ENCODE assay signal across 9 mouse cellular contexts in the genomic region with DNA sequence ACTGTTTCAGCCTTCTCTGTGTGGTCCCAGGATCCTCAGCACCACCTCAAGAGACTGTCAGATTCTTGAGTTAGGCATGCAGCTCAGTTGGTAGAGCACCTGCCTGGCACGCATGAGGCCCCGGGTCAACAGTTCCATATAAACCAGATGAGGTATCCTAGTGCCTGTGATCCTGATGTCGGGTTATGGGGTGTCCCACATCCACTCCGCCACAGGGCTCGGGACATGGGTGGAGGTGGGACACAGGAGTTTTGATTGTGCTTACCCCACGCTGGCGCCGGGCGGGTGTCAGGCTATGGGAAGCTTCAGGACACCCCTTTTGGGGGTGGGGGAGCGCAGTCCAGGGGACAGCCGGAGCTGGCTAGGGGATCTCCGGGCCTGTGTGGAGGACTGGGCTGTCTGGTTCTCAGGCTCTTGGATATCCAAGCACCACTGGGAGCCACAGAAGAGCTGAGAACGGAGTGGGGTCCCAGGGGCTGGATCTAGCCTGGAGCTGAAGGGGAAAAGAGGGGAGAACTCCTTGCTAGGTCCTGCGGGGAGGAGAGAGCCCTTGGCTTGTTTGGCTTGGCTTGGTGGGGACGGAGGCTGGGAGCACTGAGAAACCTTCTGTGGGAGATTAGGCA. TPM values are rescaled to one million over a fixed set of nuclear protein-coding genes. Genes with fewer than 3 reads are reported as not detected.
DNase-seq lines count a peak whose midpoint lies in the region; ATAC-seq lines count a peak whose summit lies in the region.
"Had no signal": no experiment of that assay in that cellular context is flagged by ENCODE, and none has a peak within 500 bp of the region (broad histone marks: within the 10 kb centered on the region; RNA-seq: fewer than 3 reads in every experiment).

No protein-coding gene starts in this region.

- H3K9ac ChIP-seq in heart, embryonic 13.5 days: peak overlapping the region; percentile 61; the same call in 1 of the 2 replicates
- H3K9ac ChIP-seq in neural tube, embryonic 13.5 days: no peak overlapping the region
- H3K9ac ChIP-seq in hindbrain, embryonic 16.5 days (ENCODE audit: low read depth, low read length): no peak overlapping the region
- H3K9ac ChIP-seq in stomach, embryonic 16.5 days (ENCODE audit: low read length): no peak overlapping the region
- H3K9ac ChIP-seq: liver, embryonic 12.5 days had no signal

- no peak overlapping the region for H3K4me3 ChIP-seq in heart, embryonic 13.5 days
- H3K4me3 ChIP-seq in neural tube, embryonic 13.5 days: no peak overlapping the region
- H3K4me3 ChIP-seq in hindbrain, embryonic 16.5 days (ENCODE audit: low read length): no peak overlapping the region
- no peak overlapping the region for H3K4me3 ChIP-seq in stomach, embryonic 16.5 days (replicated peaks; ENCODE audit: low read length)
- H3K4me3 ChIP-seq: liver, embryonic 12.5 days had no signal

- H3K4me2 ChIP-seq in heart, embryonic 13.5 days: no peak overlapping the region
- H3K4me2 ChIP-seq in neural tube, embryonic 13.5 days: no peak overlapping the region
- no peak overlapping the region for H3K4me2 ChIP-seq in hindbrain, embryonic 16.5 days (ENCODE audit: low read length)
- H3K4me2 ChIP-seq in stomach, embryonic 16.5 days (ENCODE audit: low read depth, low read length): no peak overlapping the region
- H3K4me2 ChIP-seq: liver, embryonic 12.5 days had no signal

- peak overlapping the region; percentile 97 for H3K27ac ChIP-seq in heart, embryonic 13.5 days (replicated peaks)
- H3K27ac ChIP-seq in neural tube, embryonic 13.5 days (replicated peaks): peak overlapping the region; percentile 52; the same call in 1 of the 2 replicates
- H3K27ac ChIP-seq in hindbrain, embryonic 16.5 days (ENCODE audit: low read depth, low read length): peak overlapping the region; percentile 17; the same call in 1 of the 2 replicates
- H3K27ac ChIP-seq in stomach, embryonic 16.5 days (ENCODE audit: low read length): peak overlapping the region; percentile 78
- H3K27ac ChIP-seq: liver, embryonic 12.5 days had no signal

- no peak for DNase-seq in heart, adult 9 months (ENCODE audit: low spot score in 2 of 2)
- DNase-seq in neural tube, embryonic 10.5 days (ENCODE audit: extremely low spot score, low spot score): no peak
- DNase-seq in layer of hippocampus, postnatal 10 days (ENCODE audit: low spot score in 2 of 2): no peak
- no peak for DNase-seq in yolk sac, embryonic 10.5 days (ENCODE audit: low spot score)

- 0 out of 2 replicates have a peak, but pooled peaks cover 6% of the 10 kb centered on the region for H3K36me3 ChIP-seq in heart, embryonic 13.5 days
- H3K36me3 ChIP-seq in neural tube, embryonic 13.5 days: no peaks in the 10 kb centered on the region
- no peaks in the 10 kb centered on the region; the same call in 1 of the 2 replicates for H3K36me3 ChIP-seq in hindbrain, embryonic 16.5 days (ENCODE audit: control insufficient read depth, insufficient read depth, low read length)
- no peaks in the 10 kb centered on the region for H3K36me3 ChIP-seq in stomach, embryonic 16.5 days (ENCODE audit: control insufficient read depth, insufficient read depth, low read length)
- H3K36me3 ChIP-seq: liver, embryonic 12.5 days had no signal

- H3K27me3 ChIP-seq in heart, embryonic 13.5 days (replicated peaks): no peaks in the 10 kb centered on the region
- no peaks in the 10 kb centered on the region for H3K27me3 ChIP-seq in neural tube, embryonic 13.5 days
- no peaks in the 10 kb centered on the region for H3K27me3 ChIP-seq in hindbrain, embryonic 16.5 days (replicated peaks; ENCODE audit: control insufficient read depth, insufficient read depth, low read length)
- H3K27me3 ChIP-seq in stomach, embryonic 16.5 days (ENCODE audit: control insufficient read depth, insufficient read depth, low read length): no peaks in the 10 kb centered on the region
- H3K27me3 ChIP-seq: liver, embryonic 12.5 days had no signal

- no peak for ATAC-seq in heart, embryonic 13.5 days (ENCODE audit: extremely low read depth, insufficient number of reproducible peaks, low FRiP score, low TSS enrichment)
- no peak for ATAC-seq in neural tube, embryonic 13.5 days (ENCODE audit: low read depth)
- no peak for ATAC-seq in hindbrain, embryonic 16.5 days
- ATAC-seq in stomach, embryonic 16.5 days (ENCODE audit: insufficient read depth, low FRiP score): no peak
- ATAC-seq: liver, embryonic 12.5 days had no signal

- WGBS in heart, embryonic 13.5 days: 85% methylated on average over 15 of the region's 15 CpGs
- 95% methylated on average over 15 of the region's 15 CpGs for WGBS in neural tube, embryonic 13.5 days
- WGBS in hindbrain, embryonic 16.5 days: 92% methylated on average over 15 of the region's 15 CpGs
- 89% methylated on average over 15 of the region's 15 CpGs for WGBS in stomach, embryonic 16.5 days

- no peaks in the 10 kb centered on the region for H3K9me3 ChIP-seq in heart, embryonic 13.5 days
- H3K9me3 ChIP-seq in neural tube, embryonic 13.5 days: no peaks in the 10 kb centered on the region
- no peaks in the 10 kb centered on the region for H3K9me3 ChIP-seq in hindbrain, embryonic 16.5 days (ENCODE audit: control insufficient read depth, low read length)
- H3K9me3 ChIP-seq in stomach, embryonic 16.5 days (replicated peaks; ENCODE audit: control insufficient read depth, low read length): no peaks in the 10 kb centered on the region
- H3K9me3 ChIP-seq: liver, embryonic 12.5 days had no signal

- H3K4me1 ChIP-seq in heart, embryonic 13.5 days: peaks cover 76% of the 10 kb centered on the region
- H3K4me1 ChIP-seq in neural tube, embryonic 13.5 days (replicated peaks): peaks cover 72% of the 10 kb centered on the region
- H3K4me1 ChIP-seq in hindbrain, embryonic 16.5 days (ENCODE audit: control insufficient read depth, insufficient read depth, low read depth, low read length): peaks cover 33% of the 10 kb centered on the region
- H3K4me1 ChIP-seq in stomach, embryonic 16.5 days (ENCODE audit: control insufficient read depth, insufficient read depth, low read length): peaks cover 43% of the 10 kb centered on the region

RNA-seq across cellular contexts. Expression of gene Trak1, which starts 39.1 kb away (rescaled TPM):
- 30.4 and 32.2 TPM in 2 replicates for polyA plus RNA-seq in heart, embryonic 13.5 days (2015; fragmentation: Nextera tagmentation; extraction: Ambion mirVana)
- polyA plus RNA-seq in neural tube, embryonic 13.5 days (2015; fragmentation: Nextera tagmentation; extraction: Ambion mirVana): 43.4 and 44.3 TPM in 2 replicates
- 57.8 and 59.3 TPM in 2 replicates for polyA plus RNA-seq in hindbrain, embryonic 16.5 days (2015; fragmentation: Nextera tagmentation; extraction: Ambion mirVana)
- 24.1 and 25.1 TPM in 2 replicates for polyA plus RNA-seq in stomach, embryonic 16.5 days (2015; fragmentation: Nextera tagmentation; extraction: Ambion mirVana)
- total RNA-seq in layer of hippocampus, postnatal 10 days (2021): 100 to 1,000 TPM; 207 to 210 TPM

RNA-seq across cellular contexts. Expression of gene Ulk4, which starts 59.4 kb away (rescaled TPM):
- 95.9 and 112 TPM in 2 replicates for polyA plus RNA-seq in heart, embryonic 13.5 days (2015; fragmentation: Nextera tagmentation; extraction: Ambion mirVana)
- 115 and 160 TPM in 2 replicates for polyA plus RNA-seq in neural tube, embryonic 13.5 days (2015; fragmentation: Nextera tagmentation; extraction: Ambion mirVana)
- 75.8 and 79.9 TPM in 2 replicates for polyA plus RNA-seq in hindbrain, embryonic 16.5 days (2015; fragmentation: Nextera tagmentation; extraction: Ambion mirVana)
- polyA plus RNA-seq in stomach, embryonic 16.5 days (2015; fragmentation: Nextera tagmentation; extraction: Ambion mirVana): 124 and 156 TPM in 2 replicates
- total RNA-seq in layer of hippocampus, postnatal 10 days (2021): 1 to 10 TPM; 7.7 to 9.6 TPM

Comparison
In these comparisons a context has a peak if more than half of its experiments do, and no peak if none do; other contexts are left out.
1. H3K27ac ChIP-seq: peak in every context shown above with its lines; median percentile 97 in heart, embryonic 13.5 days; 78 in stomach, embryonic 16.5 days; 52 in neural tube, embryonic 13.5 days; 17 in hindbrain, embryonic 16.5 days.